ENCODE assay signal across 12 mouse cellular contexts in genomic region chr10:61965386-61965841, GRCm38 (mm10). TPM values are rescaled to one million over a fixed set of nuclear protein-coding genes. Genes with fewer than 3 reads are reported as not detected.
DNase-seq lines count a peak whose midpoint lies in the region; ATAC-seq and TF ChIP-seq lines count a peak whose summit lies in the region.
"Had no signal": no experiment of that assay in that cellular context is flagged by ENCODE, and none has a peak within 500 bp of the region (broad histone marks: within the 10 kb centered on the region; RNA-seq: fewer than 3 reads in every experiment).

No protein-coding gene starts in this region.

- peak; percentile 59; the same call in 1 of the 2 replicates for ATAC-seq in heart, embryonic 13.5 days (ENCODE audit: extremely low read depth, insufficient number of reproducible peaks, low FRiP score, low TSS enrichment)
- peak; percentile 53; the same call in 1 of the 2 replicates for ATAC-seq in midbrain, embryonic 14.5 days (ENCODE audit: low FRiP score, low TSS enrichment)
- peak; percentile 61 for ATAC-seq in hindbrain, embryonic 12.5 days (ENCODE audit: low FRiP score)

- 14% methylated on average over 7 of the region's 7 CpGs for WGBS in heart, embryonic 13.5 days
- WGBS in midbrain, embryonic 14.5 days: 13% methylated on average over 7 of the region's 7 CpGs
- WGBS in midbrain, embryonic 10.5 days: 44% methylated on average over 7 of the region's 7 CpGs
- 22% methylated on average over 7 of the region's 7 CpGs for WGBS in hindbrain, embryonic 12.5 days

- H3K27ac ChIP-seq in heart, embryonic 13.5 days (replicated peaks): peak overlapping the region; percentile 78
- H3K27ac ChIP-seq in midbrain, embryonic 14.5 days (replicated peaks; ENCODE audit: low read depth, low read length): no peak overlapping the region
- H3K27ac ChIP-seq in midbrain, embryonic 10.5 days (replicated peaks): no peak overlapping the region
- H3K27ac ChIP-seq in hindbrain, embryonic 12.5 days: no peak overlapping the region
- no peak overlapping the region for H3K27ac ChIP-seq in layer of hippocampus, adult 2 months
- H3K27ac ChIP-seq: macrophage had no signal

- peaks cover 5% of the 10 kb centered on the region; the same call in 1 of the 2 replicates for H3K36me3 ChIP-seq in heart, embryonic 13.5 days
- H3K36me3 ChIP-seq in midbrain, embryonic 14.5 days (ENCODE audit: control insufficient read depth, insufficient read depth, low read length): no peaks in the 10 kb centered on the region
- no peaks in the 10 kb centered on the region for H3K36me3 ChIP-seq in midbrain, embryonic 10.5 days
- no peaks in the 10 kb centered on the region for H3K36me3 ChIP-seq in hindbrain, embryonic 12.5 days

- no peaks in the 10 kb centered on the region for H3K9me3 ChIP-seq in heart, embryonic 13.5 days
- H3K9me3 ChIP-seq in midbrain, embryonic 14.5 days (ENCODE audit: control insufficient read depth, low read length): no peaks in the 10 kb centered on the region
- H3K9me3 ChIP-seq in midbrain, embryonic 10.5 days (replicated peaks): no peaks in the 10 kb centered on the region
- no peaks in the 10 kb centered on the region for H3K9me3 ChIP-seq in hindbrain, embryonic 12.5 days (replicated peaks)

- no peak overlapping the region for H3K4me3 ChIP-seq in heart, embryonic 13.5 days
- no peak overlapping the region for H3K4me3 ChIP-seq in midbrain, embryonic 14.5 days (replicated peaks; ENCODE audit: low read depth, low read length)
- H3K4me3 ChIP-seq in midbrain, embryonic 10.5 days: no peak overlapping the region
- no peak overlapping the region for H3K4me3 ChIP-seq in hindbrain, embryonic 12.5 days
- no peak overlapping the region for H3K4me3 ChIP-seq in layer of hippocampus, adult 2 months
- H3K4me3 ChIP-seq: erythroblast, embryonic 14.5 days had no signal

- no peak for TF ChIP-seq CTCF in layer of hippocampus, adult 2 months (conservative IDR thresholded peaks at IDR 0.05)

- H3K9ac ChIP-seq in heart, embryonic 13.5 days: peak overlapping the region; percentile 25; the same call in 1 of the 2 replicates
- H3K9ac ChIP-seq in midbrain, embryonic 14.5 days (replicated peaks; ENCODE audit: low read length): no peak overlapping the region
- H3K9ac ChIP-seq in hindbrain, embryonic 12.5 days: no peak overlapping the region

- intact Hi-C loops in left cerebral cortex, postnatal 36 days (cut with DNase I): no loop called here

- peak overlapping the region; percentile 34 for H3K4me2 ChIP-seq in heart, embryonic 13.5 days
- no peak overlapping the region for H3K4me2 ChIP-seq in midbrain, embryonic 14.5 days (ENCODE audit: low read length)
- H3K4me2 ChIP-seq in hindbrain, embryonic 12.5 days (replicated peaks): no peak overlapping the region

- no peaks in the 10 kb centered on the region for H3K27me3 ChIP-seq in heart, embryonic 13.5 days (replicated peaks)
- H3K27me3 ChIP-seq in midbrain, embryonic 14.5 days (ENCODE audit: control insufficient read depth, insufficient read depth, low read length): no peaks in the 10 kb centered on the region
- H3K27me3 ChIP-seq in midbrain, embryonic 10.5 days (ENCODE audit: low read depth, poor library complexity, severe bottlenecking): no peaks in the 10 kb centered on the region
- no peaks in the 10 kb centered on the region for H3K27me3 ChIP-seq in hindbrain, embryonic 12.5 days

- H3K4me1 ChIP-seq in heart, embryonic 13.5 days: peaks cover 44% of the 10 kb centered on the region
- 0 out of 2 replicates have a peak, but pooled peaks cover 4% of the 10 kb centered on the region for H3K4me1 ChIP-seq in midbrain, embryonic 14.5 days (ENCODE audit: control insufficient read depth, insufficient read depth, low read length)
- H3K4me1 ChIP-seq in midbrain, embryonic 10.5 days: peaks cover 7% of the 10 kb centered on the region; the same call in 1 of the 2 replicates
- peaks cover 8% of the 10 kb centered on the region for H3K4me1 ChIP-seq in hindbrain, embryonic 12.5 days

- DNase-seq in heart, adult 9 months (ENCODE audit: low spot score in 2 of 2): no peak
- peak; percentile 46 for DNase-seq in midbrain, embryonic 14.5 days
- DNase-seq in midbrain, embryonic 10.5 days (ENCODE audit: low spot score): no peak
- DNase-seq in skeletal muscle tissue, adult 2 months (ENCODE audit: low read depth, low spot score): peak; percentile 68
- no peak for DNase-seq in layer of hippocampus, adult 2 months (ENCODE audit: low spot score in 2 of 2)
- DNase-seq in left cerebral cortex, postnatal 36 days (ENCODE audit: low spot score in 2 of 2): no peak
- DNase-seq: adrenal gland, adult 8-10 months had no signal

RNA-seq across cellular contexts. Expression of gene Col13a1, which starts 13.5 kb away (rescaled TPM):
- 11.1 and 12.5 TPM in 2 replicates for polyA plus RNA-seq in heart, embryonic 13.5 days (2015; fragmentation: Nextera tagmentation; extraction: Ambion mirVana)
- 0.12 and 1.5 TPM in 2 replicates for polyA plus RNA-seq in midbrain, embryonic 14.5 days (2014; fragmentation: Nextera tagmentation; extraction: Ambion mirVana)
- polyA plus RNA-seq in midbrain, embryonic 10.5 days (2016; fragmentation: Nextera tagmentation; extraction: Ambion mirVana): 3.6 TPM in 2 replicates
- 3.2 and 3.9 TPM in 2 replicates for polyA plus RNA-seq in hindbrain, embryonic 12.5 days (2016; fragmentation: Nextera tagmentation; extraction: Ambion mirVana)
- total RNA-seq in layer of hippocampus, adult 2 months (2021): 1 to 10 TPM; 1.1 to 1.5 TPM
- 1 to 10 TPM in 1 of 2 experiments, under 1 TPM in 1; 0.88 to 1.2 TPM for total RNA-seq in left cerebral cortex, postnatal 36 days (2021)
- total RNA-seq: CH12.LX had no signal
- polyA plus RNA-seq: macrophage had no signal

Comparison
In these comparisons a context has a peak if more than half of its experiments do, and no peak if none do; other contexts are left out.
1. DNase-seq: peak in midbrain, embryonic 14.5 days (single experiment) and skeletal muscle tissue, adult 2 months (single experiment); none in heart, adult 9 months (0 of 2), midbrain, embryonic 10.5 days (single experiment), layer of hippocampus, adult 2 months (0 of 2) and left cerebral cortex, postnatal 36 days (0 of 2).
2. Peak in every context shown above with its lines, with median percentiles within 50 percentile points of each other: ATAC-seq.